Mouse (Mus musculus) heart, adult 11 months (tissue): Measurements from ENCODE around the gene Phc2.

Source experiments
- DNase-seq: peaks from one replicate; pipeline ENCODE4 v3.0.0; 2022

The Phc2 gene

GRCm38 (mm10) chr4:128721761-128722160 is 67.3 kb downstream of the Phc2 start:
- no peak for DNase-seq

- DNase-seq: no peak
These were observed 68.4 kb downstream of the Phc2 start for GRCm38 (mm10) chr4:128722932-128723331.

GRCm38 (mm10) chr4:128723431-128723830 is 68.9 kb downstream of the Phc2 start:
- no peak for DNase-seq

GRCm38 (mm10) chr4:128724059-128724458 is 69.6 kb downstream of the Phc2 start:
- peak; percentile 98 for DNase-seq

- DNase-seq: peak; percentile 99
These were observed 72.7 kb downstream of the Phc2 start for GRCm38 (mm10) chr4:128727019-128727720.

GRCm38 (mm10) chr4:128727721-128728430 is 73.4 kb downstream of the Phc2 start:
- peak; percentile 98 for DNase-seq

- no peak for DNase-seq
These were observed 73.9 kb downstream of the Phc2 start for GRCm38 (mm10) chr4:128728431-128728851.

GRCm38 (mm10) chr4:128729033-128729708 is 74.7 kb downstream of the Phc2 start:
- DNase-seq: peak; percentile 94

GRCm38 (mm10) chr4:128729709-128730037 is 75.2 kb downstream of the Phc2 start:
- DNase-seq: peak; percentile 95

- no peak for DNase-seq
These were observed 75.8 kb downstream of the Phc2 start for GRCm38 (mm10) chr4:128730271-128730670.

- no peak for DNase-seq
These were observed 78.3 kb downstream of the Phc2 start for GRCm38 (mm10) chr4:128732794-128733193.

- DNase-seq: peak; percentile 95
These were observed 79.0 kb downstream of the Phc2 start for GRCm38 (mm10) chr4:128733496-128733895.

- peak; percentile 99 for DNase-seq
These were observed 79.7 kb downstream of the Phc2 start for GRCm38 (mm10) chr4:128734217-128734616.

GRCm38 (mm10) chr4:128734721-128735671 is 80.5 kb downstream of the Phc2 start:
- DNase-seq: peak; percentile 94

- no peak for DNase-seq
These were observed 82.7 kb downstream of the Phc2 start for GRCm38 (mm10) chr4:128737137-128737589.

- DNase-seq: no peak
These were observed 83.5 kb downstream of the Phc2 start for GRCm38 (mm10) chr4:128737825-128738610.

- no peak for DNase-seq
These were observed 86.4 kb downstream of the Phc2 start for GRCm38 (mm10) chr4:128740878-128741277.

GRCm38 (mm10) chr4:128741906-128742305 is 87.4 kb downstream of the Phc2 start:
- DNase-seq: peak; percentile 67

GRCm38 (mm10) chr4:128742379-128742970 is 88.0 kb downstream of the Phc2 start:
- DNase-seq: peak; percentile 85

GRCm38 (mm10) chr4:128743031-128743626 is 88.6 kb downstream of the Phc2 start:
- DNase-seq: peak; percentile 84

GRCm38 (mm10) chr4:128745160-128745559 is 90.7 kb downstream of the Phc2 start:
- peak; percentile 84 for DNase-seq
